Mouse (Mus musculus) brain, embryonic 14.5 days (tissue): ENCODE data around the gene Pde4dip.

Experiments used
- CTCF ChIP-seq: fragments of 200-500 bp; IDR thresholded peaks from 2 replicates; pipeline ENCODE4 v1.5.1; 2012; ENCODE audit warnings: inconsistent platforms, mild to moderate bottlenecking, moderate library complexity, borderline replicate concordance; ENCODE audit not compliant: insufficient read depth, insufficient read length; ENCODE audit errors: extremely low read depth
- POLR2A ChIP-seq: fragments of 200-500 bp; IDR thresholded peaks from 2 replicates; pipeline ENCODE4 v1.6.1; 2012; ENCODE audit warnings: mild to moderate bottlenecking, inconsistent platforms, borderline replicate concordance; ENCODE audit not compliant: poor library complexity, insufficient read depth, insufficient read length, severe bottlenecking; ENCODE audit errors: extremely low read depth

- TF ChIP-seq CTCF (no peak), POLR2A (no peak)
These were observed 44.2 kb downstream of the Pde4dip start for GRCm38 (mm10) chr3:97844163-97844820.
